Mouse (Mus musculus) lung, postnatal 0 days (tissue): Measurements from ENCODE around the gene Gm6793. TPM values are rescaled to one million over a fixed set of nuclear protein-coding genes. Genes with fewer than 3 reads are reported as not detected.

Experiments used
- ATAC-seq: fragments of 200-750 bp; cut with Nextera tagmentation; 2 replicates; pipeline ENCODE4 v1.8.0; 2017; ENCODE audit warnings: moderate library complexity
- DNase-seq: peaks from one replicate; pipeline ENCODE4 v3.0.0-alpha.2; 2016; ENCODE audit warnings: low spot score
- H3K27ac ChIP-seq: fragments of 300-500 bp; sonication (generic); 2 replicates; pipeline ENCODE4 v1.5.1; 2014; ENCODE audit warnings: antibody characterized with exemption, mild to moderate bottlenecking, low read length, mixed read lengths
- H3K27me3 ChIP-seq: fragments of 300-500 bp; sonication (generic); replicated peaks from 2 replicates; pipeline ENCODE4 v1.6.1; 2014; ENCODE audit warnings: low read length, mixed read lengths; ENCODE audit not compliant: insufficient read depth
- H3K36me3 ChIP-seq: fragments of 300-500 bp; sonication (generic); 2 replicates; pipeline ENCODE4 v1.6.1; 2014; ENCODE audit warnings: low read length, mixed read lengths; ENCODE audit not compliant: insufficient read depth
- H3K4me1 ChIP-seq: fragments of 300-500 bp; sonication (generic); 2 replicates; pipeline ENCODE4 v1.6.1; 2014; ENCODE audit warnings: antibody characterized with exemption, low read depth, low read length, mixed read lengths; ENCODE audit not compliant: insufficient read depth
- H3K4me2 ChIP-seq: fragments of 300-500 bp; sonication (generic); replicated peaks from 2 replicates; pipeline ENCODE4 v1.6.1; 2014; ENCODE audit warnings: low read depth, mild to moderate bottlenecking, low read length, moderate library complexity, mixed read lengths
- H3K4me3 ChIP-seq: fragments of 300-500 bp; sonication (generic); 2 replicates; pipeline ENCODE4 v1.5.1; 2014; ENCODE audit warnings: low read depth, low read length
- H3K9ac ChIP-seq: fragments of 300-500 bp; sonication (generic); replicated peaks from 2 replicates; pipeline ENCODE4 v1.6.1; 2014; ENCODE audit warnings: low read depth, mild to moderate bottlenecking
- H3K9me3 ChIP-seq: fragments of 300-500 bp; sonication (generic); 2 replicates; pipeline ENCODE4 v1.6.1; 2016; ENCODE audit warnings: low read length, mixed read lengths
- CTCF ChIP-seq: IDR thresholded peaks from 2 replicates; pipeline ENCODE4 v1.5.1; 2016; ENCODE audit warnings: antibody characterized with exemption, mild to moderate bottlenecking
- EP300 ChIP-seq: IDR thresholded peaks from 2 replicates; pipeline ENCODE4 v1.6.1; 2016; ENCODE audit warnings: antibody characterized with exemption, mild to moderate bottlenecking, control low read depth
- WGBS: fragments of 180-500 bp; shearing (Covaris S2); extraction: QIAGEN DNeasy Blood & Tissue Kit; methylation state at CpG from one replicate; pipeline ENCODE4 v1.1.7; 2014; 5-methylcytosine and 5-hydroxymethylcytosine counted together
- polyA plus RNA-seq: library from polyadenylated mRNA; unstranded; fragments of >200 nt; fragmentation: Nextera tagmentation; extraction: Ambion mirVana; gene quantifications from 2 replicates; pipeline ENCODE4 v1.2.1, GENCODE M21; 2015

Gene Gm6793
- polyA plus RNA-seq, 1 experiment from 2014 or later, result 0.24 TPM

- TF ChIP-seq CTCF (peak; percentile 8), EP300 (no peak; the same call in 1 of the 2 replicates)
- peaks cover 6% of the 10 kb centered on the region; the same call in 1 of the 2 replicates for H3K4me1 ChIP-seq
- H3K4me3 ChIP-seq, result peak within 1 kb of the TSS; percentile 68
- no peaks in the 10 kb centered on the region for H3K9me3 ChIP-seq
- peak within 1 kb of the TSS; percentile 98 for H3K4me2 ChIP-seq
- H3K36me3 ChIP-seq, result no peaks in the 10 kb centered on the region
- peak; percentile 95 for ATAC-seq
- H3K27ac ChIP-seq, result peak within 1 kb of the TSS; percentile 81
- H3K27me3 ChIP-seq, result no peaks in the 10 kb centered on the region
- DNase-seq, result peak; percentile 98
- peak within 1 kb of the TSS; percentile 73 for H3K9ac ChIP-seq
- under 1% methylated on average over 60 of the region's 61 CpGs for WGBS
Observed at GRCm38 (mm10) chr8:112010997-112011815, 3.6 kb downstream of the Gm6793 start, which contains the start of the genes Kars and Terf2ip. TSS of gene Kars (minus strand) at chr8:112011323. TSS of gene Terf2ip (plus strand) at chr8:112011398.

GRCm38 (mm10) chr8:112009558-112009957, 5.3 kb downstream of the Gm6793 start:
- DNase-seq, result no peak
- no peak overlapping the region for H3K9ac ChIP-seq
- H3K4me3 ChIP-seq, result no peak overlapping the region
- TF ChIP-seq EP300 (no peak), CTCF (no peak)
- H3K4me1 ChIP-seq, result peaks cover 6% of the 10 kb centered on the region; the same call in 1 of the 2 replicates
- H3K4me2 ChIP-seq, result no peak overlapping the region
- 88% methylated on average over 7 of the region's 7 CpGs for WGBS
- no peak for ATAC-seq
- H3K36me3 ChIP-seq, result no peaks in the 10 kb centered on the region
- H3K9me3 ChIP-seq, result no peaks in the 10 kb centered on the region
- H3K27me3 ChIP-seq, result no peaks in the 10 kb centered on the region
- H3K27ac ChIP-seq, result no peak overlapping the region

- DNase-seq (no peak), ATAC-seq (no peak)
- no peak overlapping the region for H3K27ac ChIP-seq
- H3K27me3 ChIP-seq, result no peaks in the 10 kb centered on the region
- H3K4me2 ChIP-seq, result no peak overlapping the region
- TF ChIP-seq EP300, result no peak
- TF ChIP-seq CTCF, result no peak
- no peak overlapping the region for H3K9ac ChIP-seq
- WGBS, result 91% methylated on average over 2 of the region's 2 CpGs
- H3K9me3 ChIP-seq, result no peaks in the 10 kb centered on the region
- no peak overlapping the region for H3K4me3 ChIP-seq
- H3K4me1 ChIP-seq, result peaks cover 6% of the 10 kb centered on the region; the same call in 1 of the 2 replicates
- peaks cover 9% of the 10 kb centered on the region for H3K36me3 ChIP-seq
Observed at GRCm38 (mm10) chr8:112007669-112008068, 7.2 kb downstream of the Gm6793 start.

- Histone ChIP-seq H3K4me1 (peaks cover 6% of the 10 kb centered on the region; the same call in 1 of the 2 replicates), H3K27ac (no peak overlapping the region), H3K4me3 (no peak overlapping the region), H3K36me3 (peaks cover 17% of the 10 kb centered on the region), H3K4me2 (no peak overlapping the region), H3K27me3 (no peaks in the 10 kb centered on the region), H3K9ac (no peak overlapping the region), H3K9me3 (no peaks in the 10 kb centered on the region)
- DNase-seq (no peak), ATAC-seq (no peak)
- TF ChIP-seq EP300, result no peak
- TF ChIP-seq CTCF, result no peak
- WGBS, result 95% methylated on average over 6 of the region's 6 CpGs
Observed at GRCm38 (mm10) chr8:112005601-112006000, 9.2 kb downstream of the Gm6793 start.

- Histone ChIP-seq H3K27ac (no peak overlapping the region), H3K4me2 (no peak overlapping the region), H3K36me3 (peaks cover 25% of the 10 kb centered on the region), H3K27me3 (no peaks in the 10 kb centered on the region), H3K4me3 (no peak overlapping the region), H3K9ac (no peak overlapping the region), H3K9me3 (no peaks in the 10 kb centered on the region), H3K4me1 (no peaks in the 10 kb centered on the region)
- no peak for TF ChIP-seq EP300
- no peak for TF ChIP-seq CTCF
- DNase-seq, result no peak
- ATAC-seq, result peak; percentile 28; the same call in 1 of the 2 replicates
Observed at GRCm38 (mm10) chr8:112004754-112005153, 10.1 kb downstream of the Gm6793 start.

GRCm38 (mm10) chr8:111992703-111993039, 22.2 kb downstream of the Gm6793 start:
- WGBS, result 62% methylated on average over 3 of the region's 3 CpGs
- no peak overlapping the region for H3K9ac ChIP-seq
- H3K27ac ChIP-seq, result no peak overlapping the region
- peaks cover 24% of the 10 kb centered on the region; the same call in 1 of the 2 replicates for H3K36me3 ChIP-seq
- no peak for DNase-seq
- H3K9me3 ChIP-seq, result no peaks in the 10 kb centered on the region
- H3K27me3 ChIP-seq, result no peaks in the 10 kb centered on the region
- H3K4me1 ChIP-seq, result no peaks in the 10 kb centered on the region
- ATAC-seq, result no peak
- no peak overlapping the region for H3K4me3 ChIP-seq
- H3K4me2 ChIP-seq, result no peak overlapping the region
- TF ChIP-seq EP300 (no peak), CTCF (no peak)
